Mouse (Mus musculus) lung, postnatal 0 days (tissue): ENCODE data around the gene Ccr7.

ENCODE experiments used
- CTCF ChIP-seq: IDR thresholded peaks from 2 replicates; pipeline ENCODE4 v1.5.1; 2016; ENCODE audit warnings: antibody characterized with exemption, mild to moderate bottlenecking
- EP300 ChIP-seq: IDR thresholded peaks from 2 replicates; pipeline ENCODE4 v1.6.1; 2016; ENCODE audit warnings: antibody characterized with exemption, mild to moderate bottlenecking, control low read depth

GRCm38 (mm10) chr11:99147041-99147919 is 7.6 kb downstream of the Ccr7 start:
- TF ChIP-seq CTCF: no peak
- TF ChIP-seq EP300: peak; percentile 76
